In the genomic region with DNA sequence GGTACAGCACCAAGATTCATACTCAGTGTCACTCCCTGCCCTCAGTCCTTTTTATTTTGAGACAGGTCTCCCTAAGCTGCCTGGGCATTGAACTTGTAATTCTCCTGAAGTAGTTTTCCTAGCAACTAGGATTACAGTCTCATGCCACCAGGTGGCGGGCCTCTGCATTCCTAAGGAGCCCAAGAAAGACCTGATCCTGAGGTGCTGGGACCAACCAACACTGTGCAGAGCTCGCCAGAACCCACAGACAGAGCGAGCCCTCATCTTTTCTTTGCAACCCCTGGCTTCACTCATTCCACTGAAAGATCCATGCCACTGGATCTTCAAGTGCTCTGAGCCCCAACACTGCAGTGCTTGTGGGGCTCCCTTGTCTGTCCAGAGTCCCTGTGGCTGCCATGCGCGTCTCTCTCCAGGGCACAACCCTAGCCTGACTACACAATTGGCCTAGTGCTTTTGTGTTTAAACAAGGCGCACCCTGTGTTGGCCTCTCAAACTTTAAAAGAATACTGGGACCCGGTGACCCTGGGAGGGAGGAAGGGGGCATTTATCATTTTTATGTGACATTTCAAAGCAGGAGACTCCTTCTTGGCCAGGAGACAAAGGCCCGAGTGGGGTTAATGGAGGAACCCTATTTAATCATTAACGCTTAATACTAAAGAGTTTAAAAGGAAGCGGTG, we compare ENCODE assay signal across 7 mouse cellular contexts.
A peak's percentile ranks its signal among the peaks of the same experiment; 100 is the strongest.
DNase-seq lines count a peak whose midpoint lies in the region; ATAC-seq and TF ChIP-seq lines count a peak whose summit lies in the region.

No protein-coding gene starts in this region.

- no peaks in the 10 kb centered on the region for H3K36me3 ChIP-seq in kidney, embryonic 15.5 days

- H3K4me2 ChIP-seq in kidney, embryonic 15.5 days, result peak overlapping the region; percentile 9; the same call in 1 of the 2 replicates

- peaks cover 62% of the 10 kb centered on the region for H3K4me1 ChIP-seq in kidney, embryonic 15.5 days

- H3K27ac ChIP-seq in layer of hippocampus, adult 2 months, result no peak overlapping the region
- H3K27ac ChIP-seq in kidney, embryonic 15.5 days, result peak overlapping the region; percentile 84

- 6% methylated on average over 10 of the region's 10 CpGs for WGBS in kidney, embryonic 15.5 days

- no peaks in the 10 kb centered on the region for H3K9me3 ChIP-seq in kidney, embryonic 15.5 days (replicated peaks)

- peak; percentile 82 for ATAC-seq in kidney, embryonic 15.5 days (replicated peaks; ENCODE audit: low FRiP score)

- no peak overlapping the region for H3K9ac ChIP-seq in kidney, embryonic 15.5 days

- peak; percentile 70 for TF ChIP-seq CTCF in layer of hippocampus, adult 2 months (conservative IDR thresholded peaks at IDR 0.05)
- peak; percentile 61; the same call in 1 of the 2 replicates for TF ChIP-seq CTCF in brain, embryonic 14.5 days (IDR thresholded peaks at IDR 0.05; ENCODE audit: borderline replicate concordance, extremely low read depth, insufficient read depth, insufficient read length)

- no peak for DNase-seq in layer of hippocampus, adult 2 months (ENCODE audit: low spot score in 2 of 2)
- DNase-seq in layer of hippocampus, postnatal 36 days, result no peak
- peak; percentile 74 for DNase-seq in NIH3T3 (ENCODE audit: low read depth)
- peak; percentile 78 for DNase-seq in brain, embryonic 14.5 days (ENCODE audit: low read depth)
- peak; percentile 89 for DNase-seq in mesoderm, embryonic 11.5 days (ENCODE audit: low read depth, low spot score)
- no peak for DNase-seq in natural killer cell, adult 2 months (ENCODE audit: low spot score in 2 of 2)

- H3K4me3 ChIP-seq in layer of hippocampus, adult 2 months, result no peak overlapping the region
- H3K4me3 ChIP-seq in kidney, embryonic 15.5 days (replicated peaks), result no peak overlapping the region

- TF ChIP-seq POLR2A in brain, embryonic 14.5 days (IDR thresholded peaks at IDR 0.05; ENCODE audit: borderline replicate concordance, extremely low read depth, insufficient read depth, insufficient read length, poor library complexity, severe bottlenecking), result no peak

- H3K27me3 ChIP-seq in kidney, embryonic 15.5 days, result no peaks in the 10 kb centered on the region

Comparison
In these comparisons a context has a peak if more than half of its experiments do, and no peak if none do; other contexts are left out.
1. DNase-seq: peak in NIH3T3 (single experiment), brain, embryonic 14.5 days (single experiment) and mesoderm, embryonic 11.5 days (single experiment); none in layer of hippocampus, adult 2 months (0 of 2), layer of hippocampus, postnatal 36 days (0 of 2) and natural killer cell, adult 2 months (0 of 2).